In the genomic region with DNA sequence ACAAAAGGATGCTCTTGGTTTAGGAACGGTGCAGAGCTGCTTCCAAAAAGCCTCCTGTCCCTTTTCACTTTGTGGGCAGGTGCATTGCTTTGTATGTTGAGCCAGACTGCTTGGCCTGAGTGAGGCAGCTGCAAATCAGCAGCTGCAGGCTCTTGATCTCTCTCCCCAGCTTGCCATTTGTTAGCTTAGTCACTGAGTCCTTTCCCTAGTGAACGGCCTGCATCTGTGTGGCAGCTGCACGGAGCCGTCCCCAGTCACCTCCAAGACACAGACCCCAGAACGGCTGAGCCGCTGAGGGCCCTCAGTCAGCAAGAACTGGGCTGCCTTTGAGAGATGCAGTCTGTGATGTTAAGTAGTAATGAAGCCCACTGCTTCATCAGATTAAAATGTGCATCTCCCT, we compare ENCODE assay signal across 12 mouse cellular contexts.
DNase-seq lines count a peak whose midpoint lies in the region; ATAC-seq and TF ChIP-seq lines count a peak whose summit lies in the region.
"Had no signal": no experiment of that assay in that cellular context is flagged by ENCODE, and none has a peak within 500 bp of the region (broad histone marks: within the 10 kb centered on the region; RNA-seq: fewer than 3 reads in every experiment).

No protein-coding gene starts in this region.

- H3K27ac ChIP-seq in layer of hippocampus, adult 2 months, result peak overlapping the region; percentile 62; the same call in 1 of the 2 replicates
- H3K27ac ChIP-seq in forebrain, embryonic 14.5 days (ENCODE audit: low read depth, low read length), result no peak overlapping the region
- no peak overlapping the region; the same call in 1 of the 2 replicates for H3K27ac ChIP-seq in limb, embryonic 13.5 days
- peak overlapping the region; percentile 70 for H3K27ac ChIP-seq in neural tube, embryonic 14.5 days (ENCODE audit: low read depth, low read length)
- no peak overlapping the region for H3K27ac ChIP-seq in intestine, embryonic 16.5 days (ENCODE audit: low read length)
- H3K27ac ChIP-seq: lung, embryonic 15.5 days had no signal

- peak; percentile 78 for ATAC-seq in forebrain, embryonic 14.5 days
- peak; percentile 86 for ATAC-seq in limb, embryonic 13.5 days (ENCODE audit: low FRiP score, low read depth)
- peak; percentile 77 for ATAC-seq in neural tube, embryonic 14.5 days (ENCODE audit: low read depth)
- ATAC-seq in intestine, embryonic 16.5 days, result no peak
- ATAC-seq: CD4-positive, CD25-positive, alpha-beta regulatory T cell, adult 4 months had no signal

- no peaks in the 10 kb centered on the region for H3K27me3 ChIP-seq in forebrain, embryonic 14.5 days (replicated peaks; ENCODE audit: control insufficient read depth, insufficient read depth, low read length)
- H3K27me3 ChIP-seq in limb, embryonic 13.5 days, result no peaks in the 10 kb centered on the region
- no peaks in the 10 kb centered on the region for H3K27me3 ChIP-seq in neural tube, embryonic 14.5 days (ENCODE audit: control insufficient read depth, insufficient read depth, low read length)
- H3K27me3 ChIP-seq in intestine, embryonic 16.5 days (replicated peaks; ENCODE audit: control insufficient read depth, insufficient read depth, low read length), result no peaks in the 10 kb centered on the region
- H3K27me3 ChIP-seq: lung, embryonic 15.5 days had no signal

- H3K9me3 ChIP-seq in forebrain, embryonic 14.5 days (replicated peaks; ENCODE audit: control insufficient read depth, low read length), result no peaks in the 10 kb centered on the region
- H3K9me3 ChIP-seq in limb, embryonic 13.5 days, result no peaks in the 10 kb centered on the region
- H3K9me3 ChIP-seq in neural tube, embryonic 14.5 days (ENCODE audit: control insufficient read depth, low read length), result no peaks in the 10 kb centered on the region
- H3K9me3 ChIP-seq in intestine, embryonic 16.5 days (ENCODE audit: control insufficient read depth, low read length), result no peaks in the 10 kb centered on the region
- H3K9me3 ChIP-seq: lung, embryonic 15.5 days had no signal

- TF ChIP-seq CTCF in layer of hippocampus, adult 2 months (conservative IDR thresholded peaks at IDR 0.05), result no peak

- H3K4me3 ChIP-seq in layer of hippocampus, adult 2 months, result no peak overlapping the region
- no peak overlapping the region for H3K4me3 ChIP-seq in forebrain, embryonic 14.5 days (ENCODE audit: low read depth, low read length)
- no peak overlapping the region for H3K4me3 ChIP-seq in limb, embryonic 13.5 days
- no peak overlapping the region for H3K4me3 ChIP-seq in neural tube, embryonic 14.5 days (ENCODE audit: low read depth, low read length)
- H3K4me3 ChIP-seq in intestine, embryonic 16.5 days (ENCODE audit: low read length), result no peak overlapping the region
- H3K4me3 ChIP-seq: lung, embryonic 15.5 days had no signal

- no peaks in the 10 kb centered on the region for H3K36me3 ChIP-seq in forebrain, embryonic 14.5 days (ENCODE audit: control insufficient read depth, insufficient read depth, low read length)
- H3K36me3 ChIP-seq in limb, embryonic 13.5 days, result no peaks in the 10 kb centered on the region
- H3K36me3 ChIP-seq in neural tube, embryonic 14.5 days (ENCODE audit: control insufficient read depth, insufficient read depth, low read length), result no peaks in the 10 kb centered on the region
- H3K36me3 ChIP-seq in intestine, embryonic 16.5 days (ENCODE audit: control insufficient read depth, insufficient read depth, low read length), result no peaks in the 10 kb centered on the region
- H3K36me3 ChIP-seq: lung, embryonic 15.5 days had no signal

- H3K4me2 ChIP-seq in forebrain, embryonic 14.5 days (ENCODE audit: low read length), result no peak overlapping the region
- H3K4me2 ChIP-seq in limb, embryonic 13.5 days (replicated peaks), result no peak overlapping the region
- H3K4me2 ChIP-seq in neural tube, embryonic 14.5 days (ENCODE audit: low read depth, low read length), result no peak overlapping the region
- H3K4me2 ChIP-seq in intestine, embryonic 16.5 days (ENCODE audit: low read depth, low read length), result no peak overlapping the region
- H3K4me2 ChIP-seq: lung, embryonic 15.5 days had no signal

- WGBS in forebrain, embryonic 14.5 days, result 35% methylated on average over 6 of the region's 6 CpGs
- WGBS in limb, embryonic 13.5 days, result 27% methylated on average over 6 of the region's 6 CpGs
- WGBS in neural tube, embryonic 14.5 days, result 7% methylated on average over 6 of the region's 6 CpGs
- whole genome bisulfite sequencing in intestine, embryonic 16.5 days, result 50% methylated on average over 6 of the region's 6 CpGs

- peak overlapping the region; percentile 22; the same call in 1 of the 2 replicates for H3K9ac ChIP-seq in forebrain, embryonic 14.5 days (ENCODE audit: low read length)
- no peak overlapping the region for H3K9ac ChIP-seq in limb, embryonic 13.5 days
- no peak overlapping the region for H3K9ac ChIP-seq in neural tube, embryonic 14.5 days (replicated peaks; ENCODE audit: low read depth, low read length)
- no peak overlapping the region for H3K9ac ChIP-seq in intestine, embryonic 16.5 days (ENCODE audit: low read depth, low read length)
- H3K9ac ChIP-seq: lung, embryonic 15.5 days had no signal

- no peak for DNase-seq in layer of hippocampus, adult 2 months (ENCODE audit: low spot score in 2 of 2)
- no peak for DNase-seq in layer of hippocampus, adult 18-20 months (ENCODE audit: low spot score in 2 of 2)
- DNase-seq in forebrain, embryonic 14.5 days (ENCODE audit: low spot score), result peak; percentile 62
- DNase-seq in cerebellum, postnatal 36 days, result no peak
- no peak for DNase-seq in spleen, postnatal 36 days (ENCODE audit: low spot score in 2 of 2)
- DNase-seq: heart, postnatal 14 days; thymus, postnatal 25 days had no signal

- 0 out of 2 replicates have a peak, but pooled peaks cover 2% of the 10 kb centered on the region for H3K4me1 ChIP-seq in forebrain, embryonic 14.5 days (ENCODE audit: control insufficient read depth, insufficient read depth, low read length)
- H3K4me1 ChIP-seq in limb, embryonic 13.5 days, result peaks cover 9% of the 10 kb centered on the region
- peaks cover 7% of the 10 kb centered on the region; the same call in 1 of the 2 replicates for H3K4me1 ChIP-seq in neural tube, embryonic 14.5 days (ENCODE audit: control insufficient read depth, insufficient read depth, low read length)
- no peaks in the 10 kb centered on the region for H3K4me1 ChIP-seq in intestine, embryonic 16.5 days (ENCODE audit: control insufficient read depth, insufficient read depth, low read length)
- H3K4me1 ChIP-seq: lung, embryonic 15.5 days had no signal

Comparison
In these comparisons a context has a peak if more than half of its experiments do, and no peak if none do; other contexts are left out.
1. H3K27ac ChIP-seq: peak in layer of hippocampus, adult 2 months (single experiment) and neural tube, embryonic 14.5 days (single experiment); none in forebrain, embryonic 14.5 days (single experiment), limb, embryonic 13.5 days (single experiment) and intestine, embryonic 16.5 days (single experiment).